Mouse (Mus musculus) liver, embryonic 11.5 days (tissue): Measurements from ENCODE around the gene Mindy4. TPM values are rescaled to one million over a fixed set of nuclear protein-coding genes. Genes with fewer than 3 reads are reported as not detected.

Experiments used
- ATAC-seq: fragments of 200-750 bp; cut with Nextera tagmentation; replicated peaks from 2 replicates; pipeline ENCODE4 v1.8.0; 2017; ENCODE audit warnings: moderate number of reproducible peaks, mild to moderate bottlenecking, moderate TSS enrichment, moderate library complexity; ENCODE audit not compliant: low FRiP score
- DNase-seq: peaks from one replicate; pipeline ENCODE4 v3.0.0-alpha.2; 2017; ENCODE audit warnings: low spot score
- H3K27ac ChIP-seq: fragments of 300-500 bp; sonication (generic); 2 replicates; pipeline ENCODE4 v1.5.1; 2014; ENCODE audit warnings: mild to moderate bottlenecking, low read depth, low read length, control low read depth
- H3K27me3 ChIP-seq: fragments of 300-500 bp; sonication (generic); replicated peaks from 2 replicates; pipeline ENCODE4 v1.6.1; 2014; ENCODE audit warnings: low read length, mixed read lengths; ENCODE audit not compliant: control insufficient read depth, insufficient read depth
- H3K36me3 ChIP-seq: fragments of 300-500 bp; sonication (generic); 2 replicates; pipeline ENCODE4 v1.6.1; 2014; ENCODE audit warnings: mild to moderate bottlenecking, low read length, moderate library complexity, mixed read lengths; ENCODE audit not compliant: control insufficient read depth, insufficient read depth
- H3K4me1 ChIP-seq: fragments of 300-500 bp; sonication (generic); replicated peaks from 2 replicates; pipeline ENCODE4 v1.6.1; 2014; ENCODE audit warnings: low read length, mixed read lengths; ENCODE audit not compliant: control insufficient read depth, insufficient read depth
- H3K4me2 ChIP-seq: fragments of 300-500 bp; sonication (generic); 2 replicates; pipeline ENCODE4 v1.6.1; 2014; ENCODE audit warnings: mild to moderate bottlenecking, control low read depth, moderate library complexity
- H3K4me3 ChIP-seq: fragments of 300-500 bp; sonication (generic); 2 replicates; pipeline ENCODE4 v1.5.1; 2014; ENCODE audit warnings: low read depth, low read length, control low read depth
- H3K9ac ChIP-seq: fragments of 300-500 bp; sonication (generic); 2 replicates; pipeline ENCODE4 v1.6.1; 2014; ENCODE audit warnings: low read depth, low read length, control low read depth
- H3K9me3 ChIP-seq: fragments of 300-500 bp; sonication (generic); 2 replicates; pipeline ENCODE4 v1.6.1; 2016; ENCODE audit warnings: low read length, inconsistent platforms, mixed read lengths; ENCODE audit not compliant: control insufficient read depth
- WGBS: fragments of 180-500 bp; shearing (Covaris S2); extraction: QIAGEN DNeasy Blood & Tissue Kit; methylation state at CpG from one replicate; pipeline ENCODE4 v1.1.7; 2014; 5-methylcytosine and 5-hydroxymethylcytosine counted together
- polyA plus RNA-seq: library from polyadenylated mRNA; unstranded; fragments of >200 nt; fragmentation: Nextera tagmentation; extraction: Ambion mirVana; gene quantifications from 2 replicates; pipeline ENCODE4 v1.2.1, GENCODE M21; 2014

The Mindy4 gene
- polyA plus RNA-seq, 1 experiment from 2014 or later, result 5.6 TPM

GRCm38 (mm10) chr6:55338077-55338476, 134.9 kb downstream of the Mindy4 start:
- Histone ChIP-seq H3K9me3 (no peaks in the 10 kb centered on the region), H3K9ac (peak overlapping the region; percentile 63), H3K36me3 (no peaks in the 10 kb centered on the region), H3K4me2 (peak overlapping the region; percentile 62), H3K4me3 (peak overlapping the region; percentile 41), H3K4me1 (peaks cover 80% of the 10 kb centered on the region), H3K27me3 (no peaks in the 10 kb centered on the region), H3K27ac (peak overlapping the region; percentile 59; the same call in 1 of the 2 replicates)
- ATAC-seq (no peak), DNase-seq (no peak)
- WGBS, result 51% methylated on average over 6 of the region's 6 CpGs

GRCm38 (mm10) chr6:55338934-55339825, 136.0 kb downstream of the Mindy4 start:
- no peaks in the 10 kb centered on the region for H3K36me3 ChIP-seq
- WGBS, result 42% methylated on average over 9 of the region's 9 CpGs
- H3K9ac ChIP-seq, result peak overlapping the region; percentile 63
- H3K4me2 ChIP-seq, result peak overlapping the region; percentile 62
- no peaks in the 10 kb centered on the region for H3K27me3 ChIP-seq
- H3K4me3 ChIP-seq, result peak overlapping the region; percentile 41
- ATAC-seq, result peak; percentile 82
- peaks cover 80% of the 10 kb centered on the region for H3K4me1 ChIP-seq
- DNase-seq, result no peak
- H3K9me3 ChIP-seq, result no peaks in the 10 kb centered on the region
- peak overlapping the region; percentile 46; the same call in 1 of the 2 replicates for H3K27ac ChIP-seq

- Histone ChIP-seq H3K4me1 (peaks cover 57% of the 10 kb centered on the region), H3K27ac (peak overlapping the region; percentile 13; the same call in 1 of the 2 replicates), H3K27me3 (no peaks in the 10 kb centered on the region), H3K9ac (no peak overlapping the region), H3K4me3 (no peak overlapping the region), H3K36me3 (no peaks in the 10 kb centered on the region), H3K9me3 (no peaks in the 10 kb centered on the region), H3K4me2 (no peak overlapping the region)
- no peak for ATAC-seq
- 30% methylated on average over 5 of the region's 5 CpGs for WGBS
- no peak for DNase-seq
Observed at GRCm38 (mm10) chr6:55341688-55342087, 138.5 kb downstream of the Mindy4 start.

DNA sequence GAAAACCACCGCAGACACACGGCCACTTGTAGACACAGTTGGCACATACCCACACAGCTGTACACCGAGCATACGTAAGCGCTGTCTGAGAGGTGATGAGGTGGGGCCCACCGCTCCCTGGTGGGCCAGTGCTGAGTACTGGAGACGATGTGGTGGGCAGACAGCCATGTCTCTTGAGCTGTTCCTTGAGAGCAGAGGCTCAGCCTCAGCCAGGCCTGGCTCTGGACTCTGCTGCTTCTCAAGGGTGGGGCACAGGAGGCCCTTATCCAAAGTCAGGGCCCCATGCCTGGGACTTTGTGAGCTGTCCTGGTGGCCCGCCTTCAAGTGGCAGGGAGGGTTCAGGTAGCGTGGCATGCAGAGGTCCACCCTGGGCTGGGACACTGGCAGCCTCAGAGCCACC, 139.1 kb downstream of the Mindy4 start:
- Histone ChIP-seq H3K4me1 (peaks cover 50% of the 10 kb centered on the region), H3K27me3 (no peaks in the 10 kb centered on the region), H3K4me3 (no peak overlapping the region), H3K4me2 (no peak overlapping the region), H3K9me3 (no peaks in the 10 kb centered on the region), H3K9ac (peak overlapping the region; percentile 8; the same call in 1 of the 2 replicates), H3K36me3 (no peaks in the 10 kb centered on the region), H3K27ac (peak overlapping the region; percentile 13; the same call in 1 of the 2 replicates)
- no peak for DNase-seq
- ATAC-seq, result peak; percentile 48
- WGBS, result 76% methylated on average over 9 of the region's 9 CpGs

GRCm38 (mm10) chr6:55343446-55343845, 140.3 kb downstream of the Mindy4 start:
- no peak for DNase-seq
- Histone ChIP-seq H3K9ac (no peak overlapping the region), H3K4me3 (no peak overlapping the region), H3K4me2 (no peak overlapping the region), H3K27ac (no peak overlapping the region), H3K9me3 (no peaks in the 10 kb centered on the region), H3K4me1 (peaks cover 47% of the 10 kb centered on the region), H3K36me3 (no peaks in the 10 kb centered on the region), H3K27me3 (no peaks in the 10 kb centered on the region)
- no peak for ATAC-seq
- WGBS, result 90% methylated on average over 10 of the region's 10 CpGs

DNA sequence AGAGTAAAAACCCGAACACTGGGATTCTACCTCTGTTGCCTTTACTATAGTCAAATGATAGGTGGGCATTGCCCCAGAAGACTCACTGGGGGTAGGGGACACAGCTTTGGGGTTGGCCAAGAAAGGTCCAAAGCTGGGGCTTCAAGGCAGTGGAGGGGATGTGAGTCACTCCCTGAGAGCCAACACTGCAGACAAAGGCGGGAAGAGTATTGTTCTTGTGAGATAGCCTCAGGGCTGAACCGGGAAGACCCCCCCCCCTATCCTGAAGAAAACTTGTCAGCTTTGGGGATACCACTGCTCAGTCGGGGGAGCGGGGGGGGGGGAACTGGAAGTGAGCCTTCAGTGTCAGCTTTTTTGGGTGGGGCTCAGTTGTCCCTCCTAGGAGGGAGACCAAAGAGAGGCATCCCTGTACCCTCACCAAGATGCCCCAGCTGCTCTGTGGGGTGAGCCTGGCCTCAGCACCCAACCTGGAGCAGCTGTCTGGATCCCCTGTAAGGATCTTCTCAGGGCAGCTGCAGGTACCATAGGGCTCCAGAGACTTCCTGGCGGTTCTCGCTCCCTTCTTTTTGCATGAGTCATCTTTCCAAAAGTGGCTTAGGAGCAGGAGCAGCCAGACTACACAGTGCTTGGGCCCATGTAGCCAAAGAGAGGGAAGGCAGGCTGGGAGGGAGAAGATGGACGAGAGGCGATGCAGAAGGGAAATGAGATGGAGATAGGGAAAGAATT, 141.3 kb downstream of the Mindy4 start:
- no peak overlapping the region for H3K4me3 ChIP-seq
- no peak overlapping the region for H3K27ac ChIP-seq
- peaks cover 38% of the 10 kb centered on the region for H3K4me1 ChIP-seq
- no peaks in the 10 kb centered on the region for H3K36me3 ChIP-seq
- ATAC-seq (no peak), DNase-seq (no peak)
- WGBS, result 76% methylated on average over 9 of the region's 9 CpGs
- H3K4me2 ChIP-seq, result no peak overlapping the region
- H3K9ac ChIP-seq, result no peak overlapping the region
- H3K9me3 ChIP-seq, result no peaks in the 10 kb centered on the region
- H3K27me3 ChIP-seq, result no peaks in the 10 kb centered on the region

GRCm38 (mm10) chr6:55345264-55345663, 142.1 kb downstream of the Mindy4 start:
- H3K9me3 ChIP-seq, result no peaks in the 10 kb centered on the region
- no peak overlapping the region for H3K9ac ChIP-seq
- no peak overlapping the region for H3K27ac ChIP-seq
- peaks cover 30% of the 10 kb centered on the region for H3K4me1 ChIP-seq
- H3K4me2 ChIP-seq, result no peak overlapping the region
- no peaks in the 10 kb centered on the region for H3K27me3 ChIP-seq
- H3K4me3 ChIP-seq, result no peak overlapping the region
- H3K36me3 ChIP-seq, result no peaks in the 10 kb centered on the region
- no peak for ATAC-seq
- no peak for DNase-seq
- WGBS, result 89% methylated on average over 10 of the region's 10 CpGs

DNA sequence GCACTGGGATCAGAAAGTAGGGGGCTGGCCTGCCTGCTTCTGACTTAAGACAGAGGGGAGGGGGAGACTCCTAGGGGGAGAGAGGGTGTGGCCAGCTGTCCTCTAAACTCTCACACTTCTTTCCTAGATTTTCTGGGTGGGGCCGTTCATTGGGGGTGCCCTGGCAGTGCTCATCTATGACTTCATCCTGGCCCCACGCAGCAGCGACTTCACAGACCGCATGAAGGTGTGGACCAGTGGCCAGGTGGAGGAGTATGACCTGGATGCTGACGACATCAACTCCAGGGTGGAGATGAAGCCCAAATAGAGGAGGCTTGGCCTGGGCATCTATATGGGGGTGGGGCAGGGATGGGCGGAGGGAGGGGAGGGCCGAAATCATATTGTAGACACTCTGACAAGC, 143.3 kb downstream of the Mindy4 start:
- Histone ChIP-seq H3K9me3 (no peaks in the 10 kb centered on the region), H3K4me3 (no peak overlapping the region), H3K4me1 (peaks cover 20% of the 10 kb centered on the region), H3K36me3 (no peaks in the 10 kb centered on the region), H3K27ac (no peak overlapping the region), H3K9ac (no peak overlapping the region), H3K27me3 (no peaks in the 10 kb centered on the region), H3K4me2 (no peak overlapping the region)
- ATAC-seq, result no peak
- WGBS, result 82% methylated on average over 7 of the region's 7 CpGs
- DNase-seq, result no peak
